Mouse (Mus musculus) liver, embryonic 12.5 days (tissue): Measurements from ENCODE around the gene Rnf149. TPM values are rescaled to one million over a fixed set of nuclear protein-coding genes. Genes with fewer than 3 reads are reported as not detected.
A peak's percentile ranks its signal among the peaks of the same experiment; 100 is the strongest.
"Not testable (repeated sequence)": the region's sequence is repeated elsewhere in the genome, so short reads cannot be mapped to it uniquely, and the experiment has no call there.

Source experiments
- ATAC-seq: fragments of 200-750 bp; cut with Nextera tagmentation; 2 replicates; pipeline ENCODE4 v1.8.0; 2017; ENCODE audit warnings: moderate number of reproducible peaks, mild to moderate bottlenecking, moderate library complexity
- H3K27ac ChIP-seq: fragments of 300-500 bp; sonication (generic); 2 replicates; pipeline ENCODE4 v1.5.1; 2016; ENCODE audit warnings: mild to moderate bottlenecking
- H3K27me3 ChIP-seq: fragments of 300-500 bp; sonication (generic); replicated peaks from 2 replicates; pipeline ENCODE4 v1.6.1; 2016; ENCODE audit warnings: mild to moderate bottlenecking, moderate library complexity
- H3K36me3 ChIP-seq: fragments of 300-500 bp; sonication (generic); 2 replicates; pipeline ENCODE4 v1.6.1; 2016; ENCODE audit warnings: mild to moderate bottlenecking, moderate library complexity
- H3K4me1 ChIP-seq: fragments of 300-500 bp; sonication (generic); 2 replicates; pipeline ENCODE4 v1.6.1; 2016
- H3K4me2 ChIP-seq: fragments of 300-500 bp; sonication (generic); 2 replicates; pipeline ENCODE4 v1.6.1; 2016; ENCODE audit warnings: mild to moderate bottlenecking, moderate library complexity
- H3K4me3 ChIP-seq: fragments of 300-500 bp; sonication (generic); 2 replicates; pipeline ENCODE4 v1.5.1; 2016; ENCODE audit warnings: mild to moderate bottlenecking, moderate library complexity
- H3K9ac ChIP-seq: fragments of 300-500 bp; sonication (generic); 2 replicates; pipeline ENCODE4 v1.6.1; 2016; ENCODE audit warnings: mild to moderate bottlenecking, moderate library complexity
- H3K9me3 ChIP-seq: fragments of 300-500 bp; sonication (generic); replicated peaks from 2 replicates; pipeline ENCODE4 v1.6.1; 2016; ENCODE audit warnings: mild to moderate bottlenecking, moderate library complexity
- WGBS: fragments of 180-500 bp; shearing (Covaris S2); methylation state at CpG from one replicate; pipeline ENCODE4 v1.1.7; 2016; ENCODE audit not compliant: insufficient replicate concordance; 5-methylcytosine and 5-hydroxymethylcytosine counted together
- polyA plus RNA-seq: library from polyadenylated mRNA; unstranded; fragments of >200 nt; fragmentation: Nextera tagmentation; extraction: Ambion mirVana; gene quantifications from 2 replicates; pipeline ENCODE4 v1.2.1, GENCODE M21; 2016

Gene Rnf149
- polyA plus RNA-seq, 1 experiment from 2014 or later: 27.3 TPM

DNA sequence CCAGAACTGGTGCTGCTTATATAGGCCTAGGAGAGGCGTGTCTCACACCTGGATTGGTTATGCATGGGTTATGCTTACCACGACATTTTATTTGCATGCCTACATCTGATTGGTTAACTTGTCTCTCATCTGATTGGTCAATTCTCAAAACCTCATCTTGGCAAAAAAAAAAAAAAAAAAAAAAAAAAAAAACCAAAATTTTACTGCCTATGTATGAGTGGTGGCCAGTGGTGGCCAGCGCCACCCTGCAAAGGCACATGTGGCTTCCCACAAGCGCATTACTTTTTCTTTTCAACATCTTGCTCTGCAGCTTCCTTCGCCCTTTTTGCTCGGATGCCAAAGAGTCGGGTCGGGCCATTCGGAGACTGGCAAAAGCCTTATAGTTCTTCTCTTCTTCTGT is 19.9 kb upstream of the Rnf149 start:
- not testable (repeated sequence) for H3K9me3 ChIP-seq, H3K4me2 ChIP-seq, H3K27ac ChIP-seq, H3K9ac ChIP-seq, H3K4me1 ChIP-seq, H3K4me3 ChIP-seq, H3K36me3 ChIP-seq, H3K27me3 ChIP-seq, ATAC-seq
- WGBS: 84% methylated on average over 9 of the region's 9 CpGs

DNA sequence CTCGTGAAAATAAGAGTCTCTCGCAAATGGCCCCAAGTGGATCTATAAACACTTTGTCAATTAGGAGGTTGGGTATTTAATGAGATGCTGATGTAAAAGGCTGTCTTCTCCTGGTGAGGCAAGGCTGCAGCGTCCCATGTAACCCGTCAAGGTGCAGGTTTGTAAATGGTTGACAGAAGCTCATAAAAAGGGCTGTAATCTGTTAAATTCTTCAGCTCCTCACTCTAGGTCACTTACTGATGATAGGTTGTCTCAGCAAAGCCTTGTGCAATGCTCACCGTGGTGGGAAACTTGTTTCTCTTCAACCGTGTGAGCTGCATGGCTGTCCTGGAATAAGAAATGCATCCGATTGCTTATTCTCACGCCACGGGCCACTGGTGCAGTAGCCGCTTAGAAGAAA is 16.6 kb upstream of the Rnf149 start:
- no peaks in the 10 kb centered on the region for H3K9me3 ChIP-seq
- no peaks in the 10 kb centered on the region for H3K27me3 ChIP-seq
- no peaks in the 10 kb centered on the region for H3K4me1 ChIP-seq
- H3K4me2 ChIP-seq: no peak overlapping the region
- no peak overlapping the region for H3K4me3 ChIP-seq
- no peak for ATAC-seq
- 74% methylated on average over 10 of the region's 10 CpGs for WGBS
- H3K27ac ChIP-seq: no peak overlapping the region
- H3K36me3 ChIP-seq: 0 out of 2 replicates have a peak, but pooled peaks cover 3% of the 10 kb centered on the region
- H3K9ac ChIP-seq: no peak overlapping the region

DNA sequence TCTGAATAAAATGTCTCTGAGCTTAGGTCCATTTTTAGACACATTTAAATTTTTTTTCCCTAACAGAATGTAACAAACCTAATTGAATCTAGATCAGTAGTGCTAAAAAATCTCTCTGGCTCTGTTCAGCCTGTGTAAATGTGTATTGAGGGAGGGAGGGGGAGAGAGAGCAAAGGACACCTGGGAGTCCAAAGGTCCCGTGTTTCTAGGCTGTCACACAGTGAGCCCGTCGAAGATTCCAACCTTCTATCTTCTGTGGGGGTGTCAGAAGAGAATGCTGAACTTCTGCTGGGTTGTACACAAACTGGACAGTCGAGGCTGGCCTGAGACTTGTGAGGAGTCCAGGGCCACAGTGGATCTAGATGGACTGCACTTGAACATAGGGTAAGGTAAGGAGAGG is 14.9 kb upstream of the Rnf149 start:
- Histone ChIP-seq H3K9me3 (no peaks in the 10 kb centered on the region), H3K36me3 (no peaks in the 10 kb centered on the region), H3K4me2 (no peak overlapping the region), H3K4me3 (no peak overlapping the region), H3K9ac (no peak overlapping the region), H3K4me1 (no peaks in the 10 kb centered on the region), H3K27me3 (no peaks in the 10 kb centered on the region), H3K27ac (no peak overlapping the region)
- 59% methylated on average over 4 of the region's 4 CpGs for WGBS
- peak; percentile 54; the same call in 1 of the 2 replicates for ATAC-seq

DNA sequence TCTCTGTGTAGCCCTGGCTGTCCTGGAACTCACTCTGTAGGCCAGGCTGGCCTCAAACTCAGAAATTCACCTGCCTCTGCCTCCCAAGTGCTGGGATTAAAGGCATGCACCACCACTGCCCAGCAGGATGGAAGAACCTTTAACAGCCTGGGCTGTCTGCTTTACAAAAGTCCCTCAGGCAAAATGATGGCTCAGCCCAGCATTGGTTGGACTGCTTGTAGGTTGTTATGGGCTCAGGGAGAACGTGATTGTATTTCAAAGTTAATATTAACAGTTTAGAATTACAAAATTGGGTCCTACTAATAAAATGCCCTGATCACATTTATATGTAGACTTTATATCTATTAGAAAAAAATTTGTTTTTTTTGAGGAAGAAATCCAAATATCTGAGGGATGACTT is 14.4 kb upstream of the Rnf149 start:
- not testable (repeated sequence) for H3K4me3 ChIP-seq, H3K36me3 ChIP-seq, H3K27ac ChIP-seq, H3K4me2 ChIP-seq, H3K9ac ChIP-seq, H3K27me3 ChIP-seq, H3K4me1 ChIP-seq, H3K9me3 ChIP-seq, ATAC-seq
- whole genome bisulfite sequencing: 47% methylated on average over 1 of the region's 1 CpGs

DNA sequence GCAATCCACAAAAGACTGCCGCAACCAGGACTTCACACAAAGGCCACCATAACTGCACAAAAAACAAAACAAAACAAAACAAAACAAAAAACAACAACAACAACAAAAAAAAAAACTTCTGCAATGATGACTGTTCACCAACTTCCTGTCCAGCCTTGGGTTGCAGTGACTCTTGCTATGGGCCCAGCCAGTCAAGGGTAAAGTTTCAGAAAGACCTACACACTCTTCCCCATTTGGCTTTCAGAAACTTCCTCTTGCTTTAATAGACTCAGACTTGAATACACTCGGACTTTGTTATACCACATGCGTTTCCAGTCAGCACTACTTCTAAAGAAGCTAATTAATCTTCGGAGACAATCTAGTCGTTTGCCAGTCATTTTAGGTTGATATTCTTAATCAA is 13.0 kb upstream of the Rnf149 start:
- no peak for ATAC-seq
- H3K27ac ChIP-seq: no peak overlapping the region
- H3K27me3 ChIP-seq: no peaks in the 10 kb centered on the region
- H3K4me2 ChIP-seq: no peak overlapping the region
- no peak overlapping the region for H3K9ac ChIP-seq
- no peak overlapping the region for H3K4me3 ChIP-seq
- no peaks in the 10 kb centered on the region for H3K4me1 ChIP-seq
- H3K36me3 ChIP-seq: no peaks in the 10 kb centered on the region
- H3K9me3 ChIP-seq: no peaks in the 10 kb centered on the region
- WGBS: 44% methylated on average over 5 of the region's 5 CpGs

DNA sequence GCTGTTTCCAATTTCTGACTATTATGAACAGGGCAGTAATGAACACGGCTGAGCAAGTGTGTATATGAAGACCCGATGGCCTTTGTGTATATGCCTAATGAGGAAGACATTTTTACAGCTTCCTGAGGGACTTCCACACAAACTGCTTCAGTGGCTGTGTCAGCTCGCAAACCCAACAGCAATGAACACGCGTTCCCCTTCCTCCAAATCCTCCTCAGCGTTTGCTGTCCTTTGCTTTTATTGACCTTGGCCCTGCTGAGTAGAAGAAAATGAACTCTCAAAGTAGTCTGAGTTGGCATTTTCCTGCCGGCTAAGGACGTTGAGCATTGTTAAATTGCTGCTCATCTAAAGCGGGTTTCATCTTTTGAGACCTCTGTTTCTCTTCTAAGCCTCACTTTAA is 8.2 kb upstream of the Rnf149 start:
- H3K36me3 ChIP-seq: no peaks in the 10 kb centered on the region
- no peak for ATAC-seq
- no peak overlapping the region for H3K27ac ChIP-seq
- no peak overlapping the region for H3K4me3 ChIP-seq
- 61% methylated on average over 9 of the region's 9 CpGs for WGBS
- no peaks in the 10 kb centered on the region for H3K9me3 ChIP-seq
- H3K9ac ChIP-seq: no peak overlapping the region
- H3K4me2 ChIP-seq: no peak overlapping the region
- H3K4me1 ChIP-seq: no peaks in the 10 kb centered on the region
- no peaks in the 10 kb centered on the region; the same call in 1 of the 2 replicates for H3K27me3 ChIP-seq

DNA sequence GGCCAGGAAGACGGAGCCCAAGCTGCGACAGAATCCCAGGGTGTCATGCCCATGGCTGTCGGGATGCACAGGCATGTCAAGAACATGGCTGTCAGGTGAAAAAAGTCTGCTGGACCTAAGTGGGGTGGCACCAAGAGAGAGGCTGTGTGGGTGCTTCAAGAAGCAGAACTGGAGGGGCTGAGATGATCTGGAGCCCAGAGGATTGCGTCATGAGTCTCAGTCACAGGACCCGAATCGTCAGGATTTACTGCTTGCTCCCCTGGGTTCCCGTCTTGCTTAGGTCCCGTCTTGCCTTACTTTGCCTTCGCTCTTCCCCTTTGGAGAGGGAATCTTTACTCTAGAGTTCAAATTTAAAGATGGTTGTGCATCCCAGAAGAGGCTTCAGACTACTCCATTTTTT is 6.0 kb upstream of the Rnf149 start:
- no peak overlapping the region for H3K9ac ChIP-seq
- WGBS: 67% methylated on average over 9 of the region's 9 CpGs
- ATAC-seq: no peak
- no peaks in the 10 kb centered on the region for H3K4me1 ChIP-seq
- H3K27ac ChIP-seq: no peak overlapping the region
- no peaks in the 10 kb centered on the region for H3K36me3 ChIP-seq
- no peak overlapping the region for H3K4me3 ChIP-seq
- no peaks in the 10 kb centered on the region for H3K9me3 ChIP-seq
- H3K4me2 ChIP-seq: no peak overlapping the region
- no peaks in the 10 kb centered on the region; the same call in 1 of the 2 replicates for H3K27me3 ChIP-seq

DNA sequence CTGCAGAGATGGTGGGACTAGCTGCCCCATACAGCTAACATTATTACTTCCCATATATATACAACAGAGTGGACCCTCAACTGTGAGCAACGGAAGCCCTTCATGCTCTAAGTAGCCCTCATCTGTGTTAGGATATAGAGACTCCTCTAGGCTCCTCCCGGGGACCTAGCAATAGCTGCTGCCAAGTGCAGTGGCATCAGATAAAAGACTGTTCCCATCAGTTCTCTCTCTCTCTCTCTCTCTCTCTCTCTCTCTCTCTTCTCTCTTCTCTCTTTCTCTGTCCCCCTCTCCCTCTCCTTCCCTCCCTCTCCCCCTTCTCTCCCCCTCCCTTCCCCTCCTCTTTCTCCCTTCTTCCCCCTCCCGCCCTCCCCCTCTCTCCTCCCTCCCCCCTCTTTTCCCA is 4.0 kb upstream of the Rnf149 start:
- no peaks in the 10 kb centered on the region for H3K9me3 ChIP-seq
- no peak overlapping the region for H3K9ac ChIP-seq
- H3K27me3 ChIP-seq: no peaks in the 10 kb centered on the region; the same call in 1 of the 2 replicates
- 40% methylated on average over 2 of the region's 3 CpGs for WGBS
- no peak overlapping the region for H3K4me3 ChIP-seq
- ATAC-seq: no peak
- H3K4me2 ChIP-seq: no peak overlapping the region
- no peaks in the 10 kb centered on the region for H3K36me3 ChIP-seq
- H3K4me1 ChIP-seq: peaks cover 9% of the 10 kb centered on the region
- H3K27ac ChIP-seq: no peak overlapping the region

DNA sequence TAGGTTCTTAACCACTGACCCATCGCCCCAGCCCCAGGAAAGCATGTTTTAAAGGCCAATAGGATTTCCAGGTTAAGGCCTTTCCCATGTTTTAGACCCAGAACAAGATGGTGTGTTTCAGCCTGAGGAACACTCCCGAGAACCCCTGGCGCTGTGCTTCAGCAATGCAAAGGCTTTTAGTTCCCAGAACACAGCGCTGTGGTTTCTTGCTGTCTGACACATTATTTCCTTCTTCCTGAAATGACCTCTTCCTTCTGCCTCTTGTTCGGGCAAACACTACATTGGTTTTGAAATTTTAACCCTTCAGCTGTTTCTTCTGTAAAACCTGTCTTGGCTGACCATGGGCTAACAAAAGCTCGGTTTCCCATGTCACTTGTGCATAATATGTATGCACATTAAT is 1.9 kb upstream of the Rnf149 start:
- WGBS: 26% methylated on average over 6 of the region's 6 CpGs

DNA sequence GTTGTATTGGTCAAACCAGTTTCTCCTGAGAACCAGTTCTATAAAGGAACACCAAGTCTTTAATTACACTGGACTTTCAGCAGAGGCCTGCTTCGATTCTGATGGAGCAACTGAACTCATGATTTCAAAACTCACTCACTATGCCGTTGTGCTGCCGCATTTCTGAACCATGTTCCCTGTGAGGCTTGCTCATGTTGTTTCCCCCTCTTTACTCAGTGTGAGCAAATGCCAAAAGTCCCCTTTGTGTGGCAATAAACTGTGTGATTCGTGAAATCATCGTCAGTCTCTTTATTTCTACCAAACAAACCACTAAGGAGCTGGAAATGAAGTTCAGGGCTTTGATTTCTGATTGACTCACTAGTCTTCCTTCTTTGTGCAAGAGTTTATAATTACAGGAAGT is 1.2 kb upstream of the Rnf149 start:
- Histone ChIP-seq H3K4me3 (no peak overlapping the region), H3K9ac (no peak overlapping the region), H3K9me3 (no peaks in the 10 kb centered on the region), H3K36me3 (no peaks in the 10 kb centered on the region), H3K4me1 (peaks cover 36% of the 10 kb centered on the region), H3K27me3 (no peaks in the 10 kb centered on the region; the same call in 1 of the 2 replicates), H3K4me2 (no peak overlapping the region), H3K27ac (no peak overlapping the region)
- WGBS: 65% methylated on average over 5 of the region's 5 CpGs
- no peak for ATAC-seq

More for the DNA sequence above, 1.9 kb upstream of the Rnf149 start:
- peaks cover 30% of the 10 kb centered on the region for H3K4me1 ChIP-seq
- no peaks in the 10 kb centered on the region for H3K36me3 ChIP-seq
- ATAC-seq: no peak
- no peak overlapping the region for H3K4me2 ChIP-seq
- no peak overlapping the region for H3K27ac ChIP-seq
- no peak overlapping the region for H3K4me3 ChIP-seq
- H3K9me3 ChIP-seq: no peaks in the 10 kb centered on the region
- no peak overlapping the region for H3K9ac ChIP-seq
- no peaks in the 10 kb centered on the region; the same call in 1 of the 2 replicates for H3K27me3 ChIP-seq

DNA sequence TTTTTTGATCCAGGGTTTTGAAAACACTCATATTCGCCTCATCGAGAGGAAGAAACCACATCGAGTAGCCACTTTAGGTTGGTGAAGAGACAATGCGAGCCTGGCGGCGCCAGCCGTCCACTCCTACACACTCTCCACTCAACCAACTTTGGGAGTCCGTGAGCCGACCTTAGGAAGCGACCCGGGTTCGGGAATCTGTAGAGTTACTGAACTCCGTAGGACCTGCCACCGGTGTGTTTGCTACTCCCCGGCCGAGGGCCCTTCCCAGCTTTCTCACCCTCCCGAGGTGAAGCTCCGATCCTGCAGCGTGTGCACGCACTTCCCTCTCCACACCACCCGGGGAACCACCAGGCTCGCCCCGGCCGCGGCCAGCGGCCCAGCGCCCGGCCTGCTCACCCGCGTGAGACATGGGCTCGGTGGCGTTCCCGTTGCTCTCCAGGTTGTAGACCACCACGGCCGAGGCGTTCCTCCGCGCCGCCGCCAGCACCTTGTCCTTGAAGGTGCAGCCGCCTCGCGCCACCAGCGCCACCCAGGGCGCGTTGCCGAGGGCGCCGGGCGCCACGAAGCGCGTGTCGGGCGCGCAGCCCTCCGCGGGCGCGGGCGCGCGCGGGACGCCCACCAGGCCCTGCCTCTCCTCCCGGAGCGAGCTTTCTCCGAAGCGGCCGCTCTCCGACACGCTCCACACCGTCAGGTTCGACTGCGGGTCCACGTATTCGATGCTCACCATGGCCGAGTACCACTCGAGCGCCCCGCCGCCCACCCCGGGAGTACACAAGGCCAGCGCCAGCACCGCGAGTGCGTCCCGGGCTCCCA is 568 bp downstream of the Rnf149 start:
- Histone ChIP-seq H3K9me3 (no peaks in the 10 kb centered on the region), H3K36me3 (0 out of 2 replicates have a peak, but pooled peaks cover 3% of the 10 kb centered on the region), H3K4me3 (peak overlapping the region; percentile 93), H3K4me2 (peak overlapping the region; percentile 97), H3K9ac (peak overlapping the region; percentile 94), H3K27me3 (no peaks in the 10 kb centered on the region), H3K4me1 (peaks cover 45% of the 10 kb centered on the region), H3K27ac (peak overlapping the region; percentile 92)
- peak; percentile 65 for ATAC-seq
- WGBS: under 1% methylated on average over 79 of the region's 88 CpGs

DNA sequence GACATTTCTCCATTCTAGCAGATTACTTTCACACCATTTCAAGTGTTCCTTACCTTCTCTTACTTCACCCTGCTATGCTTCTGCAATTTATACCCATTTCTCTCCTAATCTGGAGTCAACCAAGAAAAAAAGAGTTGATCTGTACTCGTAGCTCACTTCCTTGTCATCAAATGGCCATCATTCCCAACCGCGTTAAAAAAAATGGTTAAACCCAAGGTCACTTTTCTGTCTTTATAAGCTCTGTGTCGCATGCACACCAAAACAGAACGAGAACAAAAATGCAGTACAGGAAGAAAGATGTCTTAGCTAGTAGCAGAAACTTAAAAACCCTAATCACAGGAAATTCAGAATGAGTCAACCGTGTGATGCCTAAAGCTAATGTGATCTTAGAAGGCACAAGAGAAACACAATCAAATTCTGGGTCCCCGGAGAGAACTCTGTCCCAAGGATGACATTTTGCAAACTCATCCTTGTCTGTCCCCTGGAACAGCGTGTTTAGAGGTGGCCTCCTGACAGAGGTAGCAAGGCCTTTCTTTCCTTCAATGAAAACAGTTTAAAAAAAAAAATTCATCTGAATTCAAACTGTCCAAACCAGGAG is 1.3 kb downstream of the Rnf149 start:
- Histone ChIP-seq H3K36me3 (0 out of 2 replicates have a peak, but pooled peaks cover 3% of the 10 kb centered on the region), H3K4me3 (peak overlapping the region; percentile 93), H3K27me3 (no peaks in the 10 kb centered on the region), H3K27ac (peak overlapping the region; percentile 92), H3K9me3 (no peaks in the 10 kb centered on the region), H3K9ac (peak overlapping the region; percentile 94), H3K4me2 (peak overlapping the region; percentile 97), H3K4me1 (peaks cover 45% of the 10 kb centered on the region)
- no peak for ATAC-seq
- 4% methylated on average over 8 of the region's 8 CpGs for WGBS
